Mouse (Mus musculus) CD8-positive naive resting alpha-beta T cell, adult 2 months (primary cell): Measurements from ENCODE around the gene Vdr.
A peak's percentile ranks its signal among the peaks of the same experiment; 100 is the strongest.

Experiments used
- DNase-seq, 2 experiments: peaks; one replicate each; pipeline ENCODE4 v3.0.0; 2022; ENCODE audit warnings: low read depth in 2 of 2, low spot score in 2 of 2

Gene Vdr

GRCm38 (mm10) chr15:97921796-97922195 is 11.4 kb upstream of the Vdr start:
- DNase-seq, result no peak

- no peak for DNase-seq
Measured at GRCm38 (mm10) chr15:97920306-97920705, 9.9 kb upstream of the Vdr start.

GRCm38 (mm10) chr15:97919217-97919616 is 8.8 kb upstream of the Vdr start:
- no peak for DNase-seq

- DNase-seq, result no peak
Measured at GRCm38 (mm10) chr15:97917994-97918393, 7.6 kb upstream of the Vdr start.

- no peak for DNase-seq
Measured at GRCm38 (mm10) chr15:97914331-97914747, 3.9 kb upstream of the Vdr start.

GRCm38 (mm10) chr15:97907801-97908751 is 2.4 kb downstream of the Vdr start:
- peak; percentile 24 to 47 for DNase-seq

GRCm38 (mm10) chr15:97907202-97907601 is 3.2 kb downstream of the Vdr start:
- DNase-seq, result no peak

- no peak for DNase-seq
Measured at GRCm38 (mm10) chr15:97905281-97905680, 5.1 kb downstream of the Vdr start.

GRCm38 (mm10) chr15:97904339-97904991 is 6.0 kb downstream of the Vdr start:
- DNase-seq, result no peak

- DNase-seq, result no peak
Measured at GRCm38 (mm10) chr15:97903261-97904009, 7.0 kb downstream of the Vdr start.

- no peak for DNase-seq
Measured at GRCm38 (mm10) chr15:97900991-97901390, 9.4 kb downstream of the Vdr start.

- DNase-seq, result no peak
Measured at GRCm38 (mm10) chr15:97900336-97900912, 10.0 kb downstream of the Vdr start.

GRCm38 (mm10) chr15:97899714-97900113 is 10.7 kb downstream of the Vdr start:
- DNase-seq, result no peak

GRCm38 (mm10) chr15:97898791-97899190 is 11.6 kb downstream of the Vdr start:
- DNase-seq, result no peak

GRCm38 (mm10) chr15:97896861-97897654 is 13.4 kb downstream of the Vdr start:
- no peak for DNase-seq

- no peak for DNase-seq
Measured at GRCm38 (mm10) chr15:97896347-97896746, 14.1 kb downstream of the Vdr start.

GRCm38 (mm10) chr15:97895847-97896246 is 14.6 kb downstream of the Vdr start:
- DNase-seq, result no peak

GRCm38 (mm10) chr15:97892506-97892905 is 17.9 kb downstream of the Vdr start:
- DNase-seq, result no peak

GRCm38 (mm10) chr15:97890450-97890849 is 20.0 kb downstream of the Vdr start:
- DNase-seq, result no peak

- DNase-seq, result no peak
Measured at GRCm38 (mm10) chr15:97890017-97890416, 20.4 kb downstream of the Vdr start.
